ENCODE assay signal across 13 mouse cellular contexts in genomic region chr11:69047592-69047991, GRCm38 (mm10). TPM values are rescaled to one million over a fixed set of nuclear protein-coding genes. Genes with fewer than 3 reads are reported as not detected.
A peak's percentile ranks its signal among the peaks of the same experiment; 100 is the strongest.
DNase-seq lines count a peak whose midpoint lies in the region; ATAC-seq and TF ChIP-seq lines count a peak whose summit lies in the region.
"Had no signal": no experiment of that assay in that cellular context is flagged by ENCODE, and none has a peak within 500 bp of the region (broad histone marks: within the 10 kb centered on the region; RNA-seq: fewer than 3 reads in every experiment).

No protein-coding gene starts in this region.

- no peak for TF ChIP-seq CTCF in stomach, postnatal 0 days (IDR thresholded peaks at IDR 0.05; ENCODE audit: low read depth)
- no peak for TF ChIP-seq CTCF in hindbrain, postnatal 0 days (IDR thresholded peaks at IDR 0.05; ENCODE audit: low read depth)

- H3K36me3 ChIP-seq in heart, embryonic 16.5 days (ENCODE audit: control insufficient read depth, insufficient read depth), result peaks cover 17% of the 10 kb centered on the region
- H3K36me3 ChIP-seq in stomach, embryonic 14.5 days (ENCODE audit: control insufficient read depth, insufficient read depth, low read length), result peaks cover 22% of the 10 kb centered on the region
- H3K36me3 ChIP-seq in stomach, postnatal 0 days (ENCODE audit: control insufficient read depth, insufficient read depth, low read length), result no peaks in the 10 kb centered on the region
- H3K36me3 ChIP-seq in hindbrain, postnatal 0 days (ENCODE audit: insufficient read depth, low read length), result no peaks in the 10 kb centered on the region
- peaks cover 10% of the 10 kb centered on the region for H3K36me3 ChIP-seq in stomach, embryonic 16.5 days (ENCODE audit: control insufficient read depth, insufficient read depth, low read length)

- peaks cover 13% of the 10 kb centered on the region for H3K4me1 ChIP-seq in heart, embryonic 16.5 days (ENCODE audit: control insufficient read depth, insufficient read depth, low read length)
- peaks cover 9% of the 10 kb centered on the region for H3K4me1 ChIP-seq in stomach, embryonic 14.5 days (ENCODE audit: control insufficient read depth, insufficient read depth, low read length)
- no peaks in the 10 kb centered on the region for H3K4me1 ChIP-seq in stomach, postnatal 0 days (replicated peaks; ENCODE audit: control insufficient read depth, insufficient read depth)
- no peaks in the 10 kb centered on the region for H3K4me1 ChIP-seq in hindbrain, postnatal 0 days (ENCODE audit: insufficient read depth, low read length)
- H3K4me1 ChIP-seq in stomach, embryonic 16.5 days (ENCODE audit: control insufficient read depth, insufficient read depth, low read length), result peaks cover 12% of the 10 kb centered on the region

- no peak for TF ChIP-seq EP300 in stomach, postnatal 0 days (optimal IDR thresholded peaks at IDR 0.05)

- H3K27me3 ChIP-seq in heart, embryonic 16.5 days (ENCODE audit: control insufficient read depth, insufficient read depth, low read length), result no peaks in the 10 kb centered on the region
- H3K27me3 ChIP-seq in stomach, embryonic 14.5 days (ENCODE audit: control insufficient read depth, insufficient read depth, low read length), result no peaks in the 10 kb centered on the region
- no peaks in the 10 kb centered on the region for H3K27me3 ChIP-seq in stomach, postnatal 0 days (ENCODE audit: control insufficient read depth, insufficient read depth, low read length)
- no peaks in the 10 kb centered on the region for H3K27me3 ChIP-seq in hindbrain, postnatal 0 days (ENCODE audit: insufficient read depth, low read length)
- H3K27me3 ChIP-seq in stomach, embryonic 16.5 days (ENCODE audit: control insufficient read depth, insufficient read depth, low read length), result no peaks in the 10 kb centered on the region

- DNase-seq in heart, adult 8-10 months (ENCODE audit: low spot score), result no peak
- no peak for DNase-seq in stomach, postnatal 0 days (ENCODE audit: low spot score)
- DNase-seq in hindbrain, postnatal 0 days (ENCODE audit: low spot score), result no peak
- DNase-seq in cerebellum, adult 11-12 months, result no peak
- DNase-seq in gastrocnemius, postnatal 25 days, result no peak
- DNase-seq: adrenal gland, adult 8-10 months; gastrocnemius, postnatal 36 days; layer of hippocampus, adult 9-11 months; right cerebral cortex, postnatal 25 days; thymus, postnatal 4 days had no signal

- H3K27ac ChIP-seq in heart, embryonic 16.5 days (ENCODE audit: low read length), result no peak overlapping the region
- H3K27ac ChIP-seq in stomach, embryonic 14.5 days (ENCODE audit: low read length), result no peak overlapping the region
- no peak overlapping the region for H3K27ac ChIP-seq in stomach, postnatal 0 days (replicated peaks)
- no peak overlapping the region for H3K27ac ChIP-seq in hindbrain, postnatal 0 days
- no peak overlapping the region for H3K27ac ChIP-seq in stomach, embryonic 16.5 days (ENCODE audit: low read length)

- no peak for ATAC-seq in heart, embryonic 16.5 days (replicated peaks; ENCODE audit: extremely low read depth, insufficient read depth, low FRiP score)
- no peak for ATAC-seq in stomach, embryonic 14.5 days (ENCODE audit: insufficient number of reproducible peaks, insufficient read depth, low FRiP score, low read depth)
- ATAC-seq in stomach, postnatal 0 days (ENCODE audit: low FRiP score, low TSS enrichment), result no peak
- ATAC-seq in hindbrain, postnatal 0 days, result no peak
- no peak for ATAC-seq in stomach, embryonic 16.5 days (ENCODE audit: insufficient read depth, low FRiP score)

- H3K9ac ChIP-seq in heart, embryonic 16.5 days (ENCODE audit: low read length), result no peak overlapping the region
- no peak overlapping the region for H3K9ac ChIP-seq in stomach, embryonic 14.5 days (replicated peaks; ENCODE audit: low read depth, low read length)
- H3K9ac ChIP-seq in stomach, postnatal 0 days (ENCODE audit: low read length), result no peak overlapping the region
- no peak overlapping the region for H3K9ac ChIP-seq in hindbrain, postnatal 0 days (replicated peaks; ENCODE audit: low read length)
- H3K9ac ChIP-seq in stomach, embryonic 16.5 days (ENCODE audit: low read length), result no peak overlapping the region

- no peaks in the 10 kb centered on the region for H3K9me3 ChIP-seq in heart, embryonic 16.5 days (replicated peaks; ENCODE audit: control insufficient read depth, low read length)
- no peaks in the 10 kb centered on the region for H3K9me3 ChIP-seq in stomach, embryonic 14.5 days (ENCODE audit: control insufficient read depth, low read depth, low read length)
- no peaks in the 10 kb centered on the region for H3K9me3 ChIP-seq in stomach, postnatal 0 days (ENCODE audit: control insufficient read depth, low read length)
- H3K9me3 ChIP-seq in hindbrain, postnatal 0 days (ENCODE audit: low read length), result no peaks in the 10 kb centered on the region
- no peaks in the 10 kb centered on the region for H3K9me3 ChIP-seq in stomach, embryonic 16.5 days (replicated peaks; ENCODE audit: control insufficient read depth, low read length)

- 87% methylated on average over 12 of the region's 12 CpGs for WGBS in heart, embryonic 16.5 days
- WGBS in stomach, embryonic 14.5 days, result 81% methylated on average over 12 of the region's 12 CpGs
- WGBS in stomach, postnatal 0 days, result 86% methylated on average over 12 of the region's 12 CpGs
- whole genome bisulfite sequencing in hindbrain, postnatal 0 days, result 83% methylated on average over 12 of the region's 12 CpGs
- WGBS in stomach, embryonic 16.5 days, result 84% methylated on average over 12 of the region's 12 CpGs

- H3K4me2 ChIP-seq in heart, embryonic 16.5 days (ENCODE audit: low read depth, low read length), result peak overlapping the region; percentile 76; the same call in 1 of the 2 replicates
- 0 out of 2 replicates have a peak overlapping the region, but pooled peaks have one; percentile 65 for H3K4me2 ChIP-seq in stomach, embryonic 14.5 days (replicated peaks; ENCODE audit: low read depth, low read length)
- no peak overlapping the region for H3K4me2 ChIP-seq in stomach, postnatal 0 days (replicated peaks; ENCODE audit: low read depth)
- H3K4me2 ChIP-seq in hindbrain, postnatal 0 days (ENCODE audit: low read depth, low read length), result 0 out of 2 replicates have a peak overlapping the region, but pooled peaks have one; percentile 99
- H3K4me2 ChIP-seq in stomach, embryonic 16.5 days (ENCODE audit: low read depth, low read length), result peak overlapping the region; percentile 79; the same call in 1 of the 2 replicates

- no peak overlapping the region for H3K4me3 ChIP-seq in heart, embryonic 16.5 days (ENCODE audit: low read length)
- no peak overlapping the region for H3K4me3 ChIP-seq in stomach, embryonic 14.5 days (ENCODE audit: low read depth, low read length)
- no peak overlapping the region for H3K4me3 ChIP-seq in stomach, postnatal 0 days (ENCODE audit: low read depth, low read length)
- no peak overlapping the region for H3K4me3 ChIP-seq in hindbrain, postnatal 0 days (ENCODE audit: low read length)
- H3K4me3 ChIP-seq in stomach, embryonic 16.5 days (replicated peaks; ENCODE audit: low read length), result peak overlapping the region; percentile 1; the same call in 1 of the 2 replicates

RNA-seq across cellular contexts. Expression of gene Aurkb, which starts 2.1 kb away (rescaled TPM):
- 85.7 and 95.3 TPM in 2 replicates for polyA plus RNA-seq in heart, embryonic 16.5 days (2015; fragmentation: Nextera tagmentation; extraction: Ambion mirVana)
- total RNA-seq in heart, adult 8-10 months (2022), result under 1 TPM in 2 of 4 experiments, not detected in 2; 0.33 to 0.75 TPM
- polyA plus RNA-seq in stomach, embryonic 14.5 days (2014; fragmentation: Nextera tagmentation; extraction: Ambion mirVana), result 147 and 153 TPM in 2 replicates
- 24.7 and 34.0 TPM in 2 replicates for polyA plus RNA-seq in stomach, postnatal 0 days (2015; fragmentation: Nextera tagmentation; extraction: Ambion mirVana)
- total RNA-seq in hindbrain, postnatal 0 days (2014; rRNA removed), result 15.9 and 21.6 TPM in 2 replicates
- 24.8 and 26.3 TPM in 2 replicates for polyA plus RNA-seq in hindbrain, postnatal 0 days (2015; fragmentation: Nextera tagmentation; extraction: Ambion mirVana)
- polyA plus RNA-seq in stomach, embryonic 16.5 days (2015; fragmentation: Nextera tagmentation; extraction: Ambion mirVana), result 120 and 134 TPM in 2 replicates
- total RNA-seq in gastrocnemius, postnatal 25 days (2021), result under 1 TPM; 0.54 to 0.88 TPM

RNA-seq across cellular contexts. Expression of gene Borcs6, which starts 11.9 kb away (rescaled TPM):
- 11.2 and 12.0 TPM in 2 replicates for polyA plus RNA-seq in heart, embryonic 16.5 days (2015; fragmentation: Nextera tagmentation; extraction: Ambion mirVana)
- total RNA-seq in heart, adult 8-10 months (2022), result 10 to 100 TPM; 16.1 to 18.7 (median 17.1) TPM
- polyA plus RNA-seq in stomach, embryonic 14.5 days (2014; fragmentation: Nextera tagmentation; extraction: Ambion mirVana), result 9.2 and 11.0 TPM in 2 replicates
- polyA plus RNA-seq in stomach, postnatal 0 days (2015; fragmentation: Nextera tagmentation; extraction: Ambion mirVana), result 14.6 and 16.7 TPM in 2 replicates
- 25.4 and 40.8 TPM in 2 replicates for total RNA-seq in hindbrain, postnatal 0 days (2014; rRNA removed)
- polyA plus RNA-seq in hindbrain, postnatal 0 days (2015; fragmentation: Nextera tagmentation; extraction: Ambion mirVana), result 21.3 and 21.9 TPM in 2 replicates
- polyA plus RNA-seq in stomach, embryonic 16.5 days (2015; fragmentation: Nextera tagmentation; extraction: Ambion mirVana), result 7.2 and 7.8 TPM in 2 replicates
- 10 to 100 TPM; 15.5 to 15.9 TPM for total RNA-seq in gastrocnemius, postnatal 25 days (2021)

RNA-seq across cellular contexts. Expression of gene Tmem107, which starts 23.0 kb away (rescaled TPM):
- polyA plus RNA-seq in heart, embryonic 16.5 days (2015; fragmentation: Nextera tagmentation; extraction: Ambion mirVana), result 43.3 and 46.5 TPM in 2 replicates
- 1 to 10 TPM; 6.3 to 8.4 (median 7.5) TPM for total RNA-seq in heart, adult 8-10 months (2022)
- 59.4 and 59.8 TPM in 2 replicates for polyA plus RNA-seq in stomach, embryonic 14.5 days (2014; fragmentation: Nextera tagmentation; extraction: Ambion mirVana)
- polyA plus RNA-seq in stomach, postnatal 0 days (2015; fragmentation: Nextera tagmentation; extraction: Ambion mirVana), result 28.4 and 30.8 TPM in 2 replicates
- total RNA-seq in hindbrain, postnatal 0 days (2014; rRNA removed), result 68.9 and 135 TPM in 2 replicates
- 28.6 and 34.1 TPM in 2 replicates for polyA plus RNA-seq in hindbrain, postnatal 0 days (2015; fragmentation: Nextera tagmentation; extraction: Ambion mirVana)
- polyA plus RNA-seq in stomach, embryonic 16.5 days (2015; fragmentation: Nextera tagmentation; extraction: Ambion mirVana), result 58.2 and 62.1 TPM in 2 replicates
- total RNA-seq in gastrocnemius, postnatal 25 days (2021), result 1 to 10 TPM; 3.9 to 4.1 TPM

RNA-seq across cellular contexts. Expression of gene Ctc1, which starts 31.9 kb away (rescaled TPM):
- 44.4 and 49.5 TPM in 2 replicates for polyA plus RNA-seq in heart, embryonic 16.5 days (2015; fragmentation: Nextera tagmentation; extraction: Ambion mirVana)
- 10 to 100 TPM; 13.0 to 19.5 (median 14.9) TPM for total RNA-seq in heart, adult 8-10 months (2022)
- 45.0 and 47.3 TPM in 2 replicates for polyA plus RNA-seq in stomach, embryonic 14.5 days (2014; fragmentation: Nextera tagmentation; extraction: Ambion mirVana)
- 11.1 and 11.5 TPM in 2 replicates for polyA plus RNA-seq in stomach, postnatal 0 days (2015; fragmentation: Nextera tagmentation; extraction: Ambion mirVana)
- 84.8 and 85.7 TPM in 2 replicates for total RNA-seq in hindbrain, postnatal 0 days (2014; rRNA removed)
- 42.8 and 45.7 TPM in 2 replicates for polyA plus RNA-seq in hindbrain, postnatal 0 days (2015; fragmentation: Nextera tagmentation; extraction: Ambion mirVana)
- polyA plus RNA-seq in stomach, embryonic 16.5 days (2015; fragmentation: Nextera tagmentation; extraction: Ambion mirVana), result 34.5 and 43.9 TPM in 2 replicates
- 10 to 100 TPM in 1 of 2 experiments, 1 to 10 TPM in 1; 8.9 to 10.9 TPM for total RNA-seq in gastrocnemius, postnatal 25 days (2021)

RNA-seq across cellular contexts. Expression of gene Pfas, which starts 39.3 kb away (rescaled TPM):
- polyA plus RNA-seq in heart, embryonic 16.5 days (2015; fragmentation: Nextera tagmentation; extraction: Ambion mirVana), result 16.7 and 19.2 TPM in 2 replicates
- total RNA-seq in heart, adult 8-10 months (2022), result 1 to 10 TPM; 4.5 to 8.2 (median 5.3) TPM
- 31.8 and 36.6 TPM in 2 replicates for polyA plus RNA-seq in stomach, embryonic 14.5 days (2014; fragmentation: Nextera tagmentation; extraction: Ambion mirVana)
- polyA plus RNA-seq in stomach, postnatal 0 days (2015; fragmentation: Nextera tagmentation; extraction: Ambion mirVana), result 7.4 and 8.0 TPM in 2 replicates
- total RNA-seq in hindbrain, postnatal 0 days (2014; rRNA removed), result 31.3 and 35.2 TPM in 2 replicates
- 14.7 and 17.8 TPM in 2 replicates for polyA plus RNA-seq in hindbrain, postnatal 0 days (2015; fragmentation: Nextera tagmentation; extraction: Ambion mirVana)
- polyA plus RNA-seq in stomach, embryonic 16.5 days (2015; fragmentation: Nextera tagmentation; extraction: Ambion mirVana), result 24.1 and 25.2 TPM in 2 replicates
- 1 to 10 TPM; 6.7 to 7.0 TPM for total RNA-seq in gastrocnemius, postnatal 25 days (2021)
